Mouse (Mus musculus) MEL (cell line): ENCODE results near the gene Snrpa. TPM values are rescaled to one million over a fixed set of nuclear protein-coding genes. Genes with fewer than 3 reads are reported as not detected.

ENCODE experiments used
- DNase-seq: peaks from one replicate; pipeline ENCODE4 v3.0.0; 2011; ENCODE audit warnings: low read depth, low spot score
- H3K27ac ChIP-seq: 2 replicates; pipeline ENCODE4 v1.5.1; 2012; ENCODE audit warnings: low read depth, mild to moderate bottlenecking, control low read depth, low read length, moderate library complexity; ENCODE audit not compliant: control insufficient read depth
- H3K27me3 ChIP-seq, 2 experiments: fragments of 150-350 bp in 1 of 2; sonication (generic) in 1 of 2; 2 replicates each; pipeline ENCODE4 v1.6.1; 2012; ENCODE audit warnings: low read length in 2 of 2, mild to moderate bottlenecking in 2 of 2, improper control_type of control experiment in 1 of 2, moderate library complexity in 1 of 2; ENCODE audit not compliant: insufficient read depth in 2 of 2, control insufficient read depth in 1 of 2
- H3K36me3 ChIP-seq, 2 experiments: 2 replicates each; pipeline ENCODE4 v1.6.1; 2012 to 2014; ENCODE audit warnings: low read length in 2 of 2, improper control_type of control experiment in 1 of 2, inconsistent platforms in 1 of 2, mild to moderate bottlenecking in 1 of 2; ENCODE audit not compliant: insufficient read depth in 2 of 2, control insufficient read depth in 1 of 2
- H3K4me1 ChIP-seq, 2 experiments: fragments of 150-350 bp in 1 of 2; sonication (generic) in 1 of 2; 2 replicates each; pipeline ENCODE4 v1.6.1; 2012; ENCODE audit warnings: low read length in 2 of 2, improper control_type of control experiment in 1 of 2, mild to moderate bottlenecking in 1 of 2; ENCODE audit not compliant: insufficient read depth in 2 of 2, control insufficient read depth in 1 of 2
- H3K4me3 ChIP-seq, 2 experiments: fragments of 150-350 bp in 1 of 2; sonication (generic) in 1 of 2; 2 replicates each; pipeline ENCODE4 v1.5.1; 2012; ENCODE audit warnings: low read depth in 2 of 2, low read length in 2 of 2, mild to moderate bottlenecking in 2 of 2, moderate library complexity in 2 of 2, control low read depth in 1 of 2, improper control_type of control experiment in 1 of 2; ENCODE audit not compliant: control insufficient read depth in 1 of 2, insufficient read depth in 1 of 2
- H3K79me2 ChIP-seq: 2 replicates; pipeline ENCODE4 v1.6.1; 2012; ENCODE audit warnings: mild to moderate bottlenecking, low read length, moderate library complexity; ENCODE audit not compliant: control insufficient read depth, poor library complexity, insufficient read depth
- H3K9ac ChIP-seq: 2 replicates; pipeline ENCODE4 v1.6.1; 2012; ENCODE audit warnings: low read depth, mild to moderate bottlenecking, control low read depth, low read length, moderate library complexity; ENCODE audit not compliant: control insufficient read depth, poor library complexity, severe bottlenecking
- H3K9me3 ChIP-seq: fragments of 150-350 bp; sonication (generic); replicated peaks from 2 replicates; pipeline ENCODE4 v1.6.1; 2012; ENCODE audit warnings: mild to moderate bottlenecking, low read length, improper control_type of control experiment, moderate library complexity; ENCODE audit not compliant: insufficient read depth
- BHLHE40 ChIP-seq: IDR thresholded peaks from 2 replicates; pipeline ENCODE4 v1.6.1; 2012; ENCODE audit warnings: low read depth, mild to moderate bottlenecking, inconsistent platforms, low read length, improper control_type of control experiment, borderline replicate concordance
- CHD2 ChIP-seq: IDR thresholded peaks from 2 replicates; pipeline ENCODE4 v1.6.1; 2011; ENCODE audit warnings: low read length, improper control_type of control experiment
- E2F4 ChIP-seq: IDR thresholded peaks from 2 replicates; pipeline ENCODE4 v1.6.1; 2011; ENCODE audit warnings: low read depth, low read length, improper control_type of control experiment, borderline replicate concordance
- ELF1 ChIP-seq: IDR thresholded peaks from 2 replicates; pipeline ENCODE4 v1.6.1; 2014; ENCODE audit warnings: low read depth, mild to moderate bottlenecking, inconsistent platforms, low read length, improper control_type of control experiment, moderate library complexity
- EP300 ChIP-seq, 2 experiments: IDR thresholded peaks; 2 replicates each; pipeline ENCODE4 v1.6.1; 2011; ENCODE audit warnings: improper control_type of control experiment in 2 of 2, low read length in 2 of 2, low read depth in 1 of 2, mild to moderate bottlenecking in 1 of 2
- GABPA ChIP-seq: IDR thresholded peaks from 2 replicates; pipeline ENCODE4 v1.6.1; 2012; ENCODE audit warnings: low read depth, mild to moderate bottlenecking, inconsistent platforms, low read length, improper control_type of control experiment, moderate library complexity
- GATA1 ChIP-seq: IDR thresholded peaks from 2 replicates; pipeline ENCODE4 v1.6.1; 2011; ENCODE audit warnings: low read depth, low read length, improper control_type of control experiment
- HCFC1 ChIP-seq: IDR thresholded peaks from 2 replicates; pipeline ENCODE4 v1.6.1; 2012; ENCODE audit warnings: low read depth, mild to moderate bottlenecking, inconsistent platforms, low read length, improper control_type of control experiment, moderate library complexity
- MAFK ChIP-seq: IDR thresholded peaks from 2 replicates; pipeline ENCODE4 v1.6.1; 2011; ENCODE audit warnings: low read depth, mild to moderate bottlenecking, low read length, improper control_type of control experiment, borderline replicate concordance
- MAX ChIP-seq: IDR thresholded peaks from 2 replicates; pipeline ENCODE4 v1.6.1; 2011; ENCODE audit warnings: low read length, improper control_type of control experiment
- MAZ ChIP-seq: IDR thresholded peaks from 2 replicates; pipeline ENCODE4 v1.6.1; 2012; ENCODE audit warnings: low read depth, mild to moderate bottlenecking, inconsistent platforms, low read length, improper control_type of control experiment
- MXI1 ChIP-seq: IDR thresholded peaks from 2 replicates; pipeline ENCODE4 v1.6.1; 2011; ENCODE audit warnings: mild to moderate bottlenecking, low read depth, low read length, improper control_type of control experiment
- MYB ChIP-seq: IDR thresholded peaks from 2 replicates; pipeline ENCODE4 v1.6.1; 2011; ENCODE audit warnings: mild to moderate bottlenecking, low read depth, low read length, improper control_type of control experiment
- MYC ChIP-seq: IDR thresholded peaks from 2 replicates; pipeline ENCODE4 v1.6.1; 2011; ENCODE audit warnings: low read depth, mild to moderate bottlenecking, low read length, improper control_type of control experiment, moderate library complexity
- POLR2A ChIP-seq, 2 experiments: IDR thresholded peaks; 2 replicates each; pipeline ENCODE4 v1.6.1; 2011 to 2012; ENCODE audit warnings: low read length in 2 of 2, mild to moderate bottlenecking in 2 of 2, control low read depth in 1 of 2, improper control_type of control experiment in 1 of 2, low read depth in 1 of 2, moderate library complexity in 1 of 2; ENCODE audit not compliant: control insufficient read depth in 1 of 2, insufficient read depth in 1 of 2, poor library complexity in 1 of 2
- POLR2AphosphoS2 ChIP-seq: IDR thresholded peaks from 2 replicates; pipeline ENCODE4 v1.6.1; 2011; ENCODE audit warnings: low read length, improper control_type of control experiment
- POLR2AphosphoS5 ChIP-seq: IDR thresholded peaks from 2 replicates; pipeline ENCODE4 v1.6.1; 2012; ENCODE audit warnings: low read depth, borderline replicate concordance, mild to moderate bottlenecking, inconsistent platforms, low read length, moderate library complexity, mixed read lengths
- RAD21 ChIP-seq: IDR thresholded peaks from 2 replicates; pipeline ENCODE4 v1.6.1; 2011; ENCODE audit warnings: mild to moderate bottlenecking, low read depth, low read length, improper control_type of control experiment
- SIN3A ChIP-seq: IDR thresholded peaks from 2 replicates; pipeline ENCODE4 v1.6.1; 2012; ENCODE audit warnings: low read length, improper control_type of control experiment, inconsistent platforms
- SMC3 ChIP-seq: IDR thresholded peaks from 2 replicates; pipeline ENCODE4 v1.6.1; 2011; ENCODE audit warnings: low read depth, low read length, improper control_type of control experiment
- TBP ChIP-seq: IDR thresholded peaks from 2 replicates; pipeline ENCODE4 v1.8.0; 2011; ENCODE audit warnings: low read depth, low read length, improper control_type of control experiment
- UBTF ChIP-seq: IDR thresholded peaks from 2 replicates; pipeline ENCODE4 v1.6.1; 2012; ENCODE audit warnings: low read depth, mild to moderate bottlenecking, inconsistent platforms, low read length, improper control_type of control experiment, moderate library complexity, borderline replicate concordance; ENCODE audit not compliant: insufficient read depth
- USF1 ChIP-seq: IDR thresholded peaks from 2 replicates; pipeline ENCODE4 v1.6.1; 2014; ENCODE audit warnings: low read depth, mild to moderate bottlenecking, inconsistent platforms, low read length, improper control_type of control experiment, moderate library complexity
- USF2 ChIP-seq, 2 experiments: IDR thresholded peaks; 2 replicates each; pipeline ENCODE4 v1.6.1; 2011 to 2012; ENCODE audit warnings: improper control_type of control experiment in 2 of 2, low read length in 2 of 2, borderline replicate concordance in 1 of 2, inconsistent platforms in 1 of 2, low read depth in 1 of 2, mild to moderate bottlenecking in 1 of 2; ENCODE audit not compliant: insufficient read depth in 1 of 2
- ZC3H11A ChIP-seq: IDR thresholded peaks from 2 replicates; pipeline ENCODE4 v1.6.1; 2012; ENCODE audit warnings: low read depth, mild to moderate bottlenecking, inconsistent platforms, low read length, improper control_type of control experiment
- ZMIZ1 ChIP-seq: IDR thresholded peaks from 2 replicates; pipeline ENCODE4 v1.6.1; 2012; ENCODE audit warnings: low read depth, mild to moderate bottlenecking, inconsistent platforms, low read length, improper control_type of control experiment, moderate library complexity
- polyA plus RNA-seq, 2 experiments: library from polyadenylated mRNA; stranded (reverse) in 1 of 2; unstranded in 1 of 2; fragments of >175 nt in 1 of 2; fragments of >200 nt in 1 of 2; gene quantifications; 2 replicates each; pipeline versions ENCODE4 v1.2.1 to v1.2.4; 2012; ENCODE audit warnings: low replicate concordance in 2 of 2, low read depth in 1 of 2; ENCODE audit not compliant: insufficient read length in 2 of 2, insufficient read depth in 1 of 2, missing spikeins in 1 of 2
- total RNA-seq: library from RNA; depleted of rRNA; stranded (reverse); fragments of 300-350 nt; gene quantifications from 2 replicates; pipeline ENCODE4 v1.2.3, GENCODE M21; 2012

The Snrpa gene
- total and polyA plus RNA-seq, 3 experiments: 128 to 310 TPM; not detected in 1

DNA sequence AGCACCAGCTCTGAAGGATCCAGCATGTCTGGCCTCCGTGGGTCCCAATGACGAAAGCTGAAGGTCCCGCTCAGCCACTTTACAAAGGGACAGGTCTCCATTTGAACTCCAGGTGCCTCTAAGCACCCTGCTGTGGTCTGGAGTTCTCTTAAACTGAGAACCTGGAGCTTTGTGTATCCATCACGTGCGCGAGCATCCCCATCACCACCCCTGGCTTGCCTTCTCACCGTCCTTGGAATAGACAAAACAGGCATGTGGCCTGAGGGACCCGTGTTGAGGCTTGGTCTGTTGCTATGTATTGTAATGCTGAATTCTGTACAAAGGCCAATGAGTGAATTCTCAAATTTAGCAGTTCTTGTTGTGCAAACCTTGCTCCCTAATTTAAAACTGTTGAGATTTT is 2.7 kb upstream of the Snrpa start:
- peaks cover 11 to 16% of the 10 kb centered on the region in 2 experiments for H3K36me3 ChIP-seq
- TF ChIP-seq HCFC1: no peak
- no peak for TF ChIP-seq SIN3A
- TF ChIP-seq CHD2: no peak
- TF ChIP-seq GATA1: no peak
- no peak for TF ChIP-seq RAD21
- TF ChIP-seq TBP: no peak
- no peak for TF ChIP-seq USF1
- no peak for TF ChIP-seq MXI1
- no peak for TF ChIP-seq EP300 (IDR thresholded peaks at IDR 0.05; ENCODE audit: low read depth in 1 of 2, low read length in 2 of 2)
- TF ChIP-seq MYC: no peak
- TF ChIP-seq POLR2A (IDR thresholded peaks at IDR 0.05; ENCODE audit: control insufficient read depth in 1 of 2, insufficient read depth in 1 of 2, low read depth in 1 of 2, low read length in 2 of 2, poor library complexity in 1 of 2): no peak
- TF ChIP-seq ZC3H11A: no peak
- TF ChIP-seq E2F4: no peak
- TF ChIP-seq MAX: no peak
- no peak for TF ChIP-seq USF2 (IDR thresholded peaks at IDR 0.05; ENCODE audit: borderline replicate concordance in 1 of 2, insufficient read depth in 1 of 2, low read depth in 1 of 2, low read length in 2 of 2)
- no peak overlapping the region for H3K4me3 ChIP-seq
- peaks cover 6 to 14% of the 10 kb centered on the region in 2 experiments; a peak in 3 of 4 replicates for H3K4me1 ChIP-seq
- no peak overlapping the region for H3K9ac ChIP-seq
- no peak overlapping the region for H3K27ac ChIP-seq
- DNase-seq: no peak
- H3K9me3 ChIP-seq: no peaks in the 10 kb centered on the region
- peaks cover 18% of the 10 kb centered on the region for H3K79me2 ChIP-seq
- H3K27me3 ChIP-seq: no peaks in the 10 kb centered on the region

- no peak for TF ChIP-seq EP300 (IDR thresholded peaks at IDR 0.05; ENCODE audit: low read depth in 1 of 2, low read length in 2 of 2)
- TF ChIP-seq MAZ: no peak
- H3K4me3 ChIP-seq: no peak overlapping the region
- no peaks in the 10 kb centered on the region for H3K9me3 ChIP-seq
- no peak for DNase-seq
- H3K27me3 ChIP-seq: no peaks in the 10 kb centered on the region
- H3K27ac ChIP-seq: no peak overlapping the region
- peaks cover 12 to 16% of the 10 kb centered on the region in 2 experiments for H3K36me3 ChIP-seq
- no peak overlapping the region for H3K9ac ChIP-seq
- H3K79me2 ChIP-seq: peaks cover 22% of the 10 kb centered on the region
- peaks cover 6 to 14% of the 10 kb centered on the region in 2 experiments; a peak in 3 of 4 replicates for H3K4me1 ChIP-seq
Observed at GRCm38 (mm10) chr7:27198355-27198754, 2.3 kb upstream of the Snrpa start.

GRCm38 (mm10) chr7:27197634-27198033 is 1.6 kb upstream of the Snrpa start:
- no peak overlapping the region for H3K27ac ChIP-seq
- H3K4me3 ChIP-seq: no peak overlapping the region
- H3K27me3 ChIP-seq: no peaks in the 10 kb centered on the region
- TF ChIP-seq MXI1: no peak
- no peak for TF ChIP-seq ELF1
- no peak for TF ChIP-seq BHLHE40
- TF ChIP-seq GATA1: no peak
- TF ChIP-seq POLR2AphosphoS5: no peak
- no peak for TF ChIP-seq MYC
- TF ChIP-seq ZMIZ1: no peak
- no peak for TF ChIP-seq MYB
- no peak for TF ChIP-seq MAFK
- no peak for TF ChIP-seq RAD21
- no peak for TF ChIP-seq USF2 (IDR thresholded peaks at IDR 0.05; ENCODE audit: borderline replicate concordance in 1 of 2, insufficient read depth in 1 of 2, low read depth in 1 of 2, low read length in 2 of 2)
- TF ChIP-seq ZC3H11A: no peak
- TF ChIP-seq UBTF: no peak
- TF ChIP-seq POLR2AphosphoS2: no peak
- no peak for TF ChIP-seq MAZ
- no peak for TF ChIP-seq SMC3
- no peak for TF ChIP-seq GABPA
- TF ChIP-seq, all 39 proteins: peak for 0
- Histone ChIP-seq H3K9ac (no peak overlapping the region), H3K9me3 (no peaks in the 10 kb centered on the region), H3K4me1 (peaks cover 6 to 14% of the 10 kb centered on the region in 2 experiments; a peak in 3 of 4 replicates), H3K79me2 (peaks cover 26% of the 10 kb centered on the region), H3K36me3 (peaks cover 13 to 16% of the 10 kb centered on the region in 2 experiments)
- DNase-seq: no peak
